Comparison of ENCODE assay signal across 22 mouse cellular contexts in the genomic region with DNA sequence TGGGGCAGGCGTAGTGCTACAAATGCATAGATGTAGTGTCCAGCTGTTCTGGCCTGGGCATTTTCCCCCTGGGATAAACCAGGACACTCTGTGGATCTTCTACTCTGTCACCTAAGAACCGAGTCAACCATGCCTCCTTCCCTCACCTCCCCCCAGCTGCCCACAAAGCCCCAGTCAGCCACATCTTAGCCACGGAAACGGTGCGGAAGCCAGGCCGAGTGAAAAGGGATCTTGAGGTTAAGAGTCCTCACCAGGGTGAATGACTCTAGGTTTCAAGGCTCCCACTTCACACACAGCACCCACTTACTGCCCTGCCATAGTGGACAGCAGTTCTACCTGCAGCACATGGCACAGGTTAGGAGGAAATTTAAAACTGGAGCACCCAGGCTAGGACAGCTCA. TPM values are rescaled to one million over a fixed set of nuclear protein-coding genes. Genes with fewer than 3 reads are reported as not detected.
DNase-seq lines count a peak whose midpoint lies in the region; ATAC-seq lines count a peak whose summit lies in the region.
"Had no signal": no experiment of that assay in that cellular context is flagged by ENCODE, and none has a peak within 500 bp of the region (broad histone marks: within the 10 kb centered on the region; RNA-seq: fewer than 3 reads in every experiment).

No protein-coding gene starts in this region.

- ATAC-seq in common myeloid progenitor, adult 5-6 weeks (replicated peaks; ENCODE audit: low read depth, poor library complexity, severe bottlenecking) = peak; percentile 76
- peak; percentile 76 for ATAC-seq in megakaryocyte progenitor cell, adult 5-6 weeks (replicated peaks; ENCODE audit: poor library complexity)
- ATAC-seq: forebrain, postnatal 0 days; inflammation-experienced regulatory T-cells, adult 6 months; liver, embryonic 12.5 days; liver, postnatal 0 days; midbrain, embryonic 15.5 days; Patski had no signal

- peak; percentile 29 for DNase-seq in CD4-positive helper T cell, adult 2 months (ENCODE audit: low read depth, low spot score)
- DNase-seq in thymus, postnatal 25 days = peak; percentile 36
- DNase-seq in adrenal gland, postnatal 36 days = no peak
- DNase-seq in right cerebral cortex, adult 2 months (ENCODE audit: low spot score in 2 of 2) = no peak
- DNase-seq in left cerebral cortex, adult 18-20 months (ENCODE audit: low spot score in 2 of 2) = no peak
- DNase-seq: cerebellum, adult 2 months; cerebellum, postnatal 14 days; forebrain, postnatal 0 days; gastrocnemius, postnatal 14 days; heart, adult 11 months; heart, postnatal 4 days; left cerebral cortex, postnatal 4 days; liver, postnatal 0 days; lung, postnatal 36 days; right cerebral cortex, adult 18-20 months; right cerebral cortex, postnatal 4 days had no signal

RNA-seq across cellular contexts. Expression of a gene that starts 7.1 kb away (rescaled TPM):
- total RNA-seq in common myeloid progenitor, adult 5-6 weeks (2017) = not detected in 2 replicates
- total RNA-seq in megakaryocyte progenitor cell, adult 5-6 weeks (2015) = not detected in 2 replicates
- not detected in 2 replicates for total RNA-seq in megakaryocyte progenitor cell, adult 5-6 weeks (2017)
- 1 to 10 TPM; 3.4 to 4.3 TPM for total RNA-seq in adrenal gland, postnatal 36 days (2021)
- 100 to 1,000 TPM; 216 to 223 TPM for total RNA-seq in left cerebral cortex, adult 18-20 months (2021)

RNA-seq across cellular contexts. Expression of a gene that starts 43.9 kb away (rescaled TPM):
- 0.05 TPM in 1 of 2 replicates, not detected in the other for total RNA-seq in common myeloid progenitor, adult 5-6 weeks (2017)
- total RNA-seq in megakaryocyte progenitor cell, adult 5-6 weeks (2015) = not detected in 2 replicates
- total RNA-seq in megakaryocyte progenitor cell, adult 5-6 weeks (2017) = 0.14 TPM in 1 of 2 replicates, not detected in the other
- total RNA-seq in adrenal gland, postnatal 36 days (2021) = under 1 TPM in 1 of 2 experiments, not detected in 1; 0.20 TPM
- total RNA-seq in left cerebral cortex, adult 18-20 months (2021) = 10 to 100 TPM; 77.5 to 84.7 TPM
- total RNA-seq: heart, postnatal 4 days had no signal

RNA-seq across cellular contexts. Expression of a gene that starts 55.0 kb away (rescaled TPM):
- total RNA-seq in common myeloid progenitor, adult 5-6 weeks (2017) = 0.23 and 0.29 TPM in 2 replicates
- total RNA-seq in megakaryocyte progenitor cell, adult 5-6 weeks (2015) = 0.22 TPM in 1 of 2 replicates, not detected in the other
- 0.47 TPM in 1 of 2 replicates, not detected in the other for total RNA-seq in megakaryocyte progenitor cell, adult 5-6 weeks (2017)
- total RNA-seq in adrenal gland, postnatal 36 days (2021) = under 1 TPM; 0.66 to 0.76 TPM
- total RNA-seq in left cerebral cortex, adult 18-20 months (2021) = 10 to 100 TPM; 12.0 to 13.1 TPM

Comparison
In these comparisons a context has a peak if more than half of its experiments do, and no peak if none do; other contexts are left out.
1. DNase-seq: peak in CD4-positive helper T cell, adult 2 months (single experiment) and thymus, postnatal 25 days (single experiment); none in adrenal gland, postnatal 36 days (0 of 2), right cerebral cortex, adult 2 months (0 of 2) and left cerebral cortex, adult 18-20 months (0 of 2).
2. RNA of a gene that starts 7.1 kb away (total RNA-seq): 216 to 223 TPM in left cerebral cortex, adult 18-20 months; 3.4 to 4.3 TPM in adrenal gland, postnatal 36 days, not detected in common myeloid progenitor, adult 5-6 weeks and not detected in megakaryocyte progenitor cell, adult 5-6 weeks; every median in the first group is over 10 times any median in the second.
3. RNA of a gene that starts 43.9 kb away (total RNA-seq): 77.5 to 84.7 TPM in left cerebral cortex, adult 18-20 months; 0.20 TPM in adrenal gland, postnatal 36 days, 0.05 TPM in common myeloid progenitor, adult 5-6 weeks and 0.14 TPM in megakaryocyte progenitor cell, adult 5-6 weeks; every median in the first group is over 10 times any median in the second.
4. RNA of a gene that starts 55.0 kb away (total RNA-seq): 12.0 to 13.1 TPM in left cerebral cortex, adult 18-20 months; 0.66 to 0.76 TPM in adrenal gland, postnatal 36 days, 0.23 to 0.29 TPM in common myeloid progenitor, adult 5-6 weeks and 0.22 to 0.47 TPM in megakaryocyte progenitor cell, adult 5-6 weeks; every median in the first group is over 4 times any median in the second.